Mouse (Mus musculus) ES-Bruce4 (cell line): ENCODE results near the gene Tmem80. TPM values are rescaled to one million over a fixed set of nuclear protein-coding genes. Genes with fewer than 3 reads are reported as not detected.

ENCODE experiments used
- H3K27ac ChIP-seq: 2 replicates; pipeline ENCODE4 v1.5.1; 2012; ENCODE audit warnings: low read length, inconsistent platforms; ENCODE audit not compliant: insufficient read depth
- H3K27me3 ChIP-seq: 2 replicates; pipeline ENCODE4 v1.6.1; 2012; ENCODE audit warnings: mild to moderate bottlenecking, low read length, inconsistent platforms; ENCODE audit not compliant: control insufficient read depth, poor library complexity, insufficient read depth, severe bottlenecking
- H3K36me3 ChIP-seq: 2 replicates; pipeline ENCODE4 v1.6.1; 2012; ENCODE audit warnings: inconsistent platforms, mild to moderate bottlenecking, low read length, moderate library complexity; ENCODE audit not compliant: control insufficient read depth, poor library complexity, insufficient read depth, severe bottlenecking
- H3K4me1 ChIP-seq: one replicate; pipeline ENCODE4 v1.8.1; 2011; ENCODE audit warnings: low read length; ENCODE audit not compliant: control insufficient read depth, insufficient read depth
- H3K4me3 ChIP-seq: 2 replicates; pipeline ENCODE4 v1.5.1; 2011; ENCODE audit warnings: low read depth, mild to moderate bottlenecking, low read length
- H3K9ac ChIP-seq: 2 replicates; pipeline ENCODE4 v1.6.1; 2012; ENCODE audit warnings: low read depth, mild to moderate bottlenecking, inconsistent platforms; ENCODE audit not compliant: poor library complexity, severe bottlenecking
- H3K9me3 ChIP-seq: replicated peaks from 2 replicates; pipeline ENCODE4 v1.6.1; 2012; ENCODE audit warnings: mild to moderate bottlenecking, low read length, inconsistent platforms; ENCODE audit not compliant: control insufficient read depth, poor library complexity, insufficient read depth, severe bottlenecking
- CTCF ChIP-seq: IDR thresholded peaks from one replicate; pipeline ENCODE4 v1.8.1; 2011; ENCODE audit warnings: low read depth, low read length
- EP300 ChIP-seq: IDR thresholded peaks from 2 replicates; pipeline ENCODE4 v1.6.1; 2011; ENCODE audit warnings: low read depth, low read length; ENCODE audit not compliant: insufficient read depth
- POLR2A ChIP-seq: IDR thresholded peaks from one replicate; pipeline ENCODE4 v1.8.1; 2011; ENCODE audit warnings: low read length; ENCODE audit not compliant: insufficient read depth
- polyA plus RNA-seq: library from polyadenylated mRNA; stranded (reverse); fragments of >200 nt; gene quantifications from 2 replicates; pipeline ENCODE4 v1.2.4, GENCODE M21; 2011; ENCODE audit warnings: low read depth; ENCODE audit not compliant: missing spikeins, insufficient read depth, insufficient read length

Tmem80 gene
- polyA plus RNA-seq, 1 experiment: 7.0 TPM

DNA sequence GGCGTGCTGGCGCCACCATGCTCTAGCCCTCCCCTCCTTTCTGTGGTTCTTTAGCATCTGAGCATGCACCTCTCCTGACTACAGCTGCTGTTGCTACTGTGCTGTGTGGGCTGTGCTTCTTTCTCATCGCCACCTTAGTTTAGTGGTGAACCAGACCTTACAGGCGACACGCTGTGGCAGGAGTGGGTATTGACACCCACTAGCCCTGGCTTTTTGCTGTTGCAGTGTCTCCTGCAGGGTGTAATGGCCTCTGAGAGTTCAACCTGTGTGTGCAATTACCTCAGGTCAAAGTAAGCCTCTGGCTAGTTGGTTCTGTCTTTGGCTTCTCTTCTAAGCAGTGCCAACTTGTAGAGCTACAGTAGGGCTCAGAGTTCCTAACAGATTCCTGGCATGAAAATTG lies 11.6 kb upstream of the Tmem80 start:
- H3K9me3 ChIP-seq: no peaks in the 10 kb centered on the region
- H3K36me3 ChIP-seq: peaks cover 52% of the 10 kb centered on the region

DNA sequence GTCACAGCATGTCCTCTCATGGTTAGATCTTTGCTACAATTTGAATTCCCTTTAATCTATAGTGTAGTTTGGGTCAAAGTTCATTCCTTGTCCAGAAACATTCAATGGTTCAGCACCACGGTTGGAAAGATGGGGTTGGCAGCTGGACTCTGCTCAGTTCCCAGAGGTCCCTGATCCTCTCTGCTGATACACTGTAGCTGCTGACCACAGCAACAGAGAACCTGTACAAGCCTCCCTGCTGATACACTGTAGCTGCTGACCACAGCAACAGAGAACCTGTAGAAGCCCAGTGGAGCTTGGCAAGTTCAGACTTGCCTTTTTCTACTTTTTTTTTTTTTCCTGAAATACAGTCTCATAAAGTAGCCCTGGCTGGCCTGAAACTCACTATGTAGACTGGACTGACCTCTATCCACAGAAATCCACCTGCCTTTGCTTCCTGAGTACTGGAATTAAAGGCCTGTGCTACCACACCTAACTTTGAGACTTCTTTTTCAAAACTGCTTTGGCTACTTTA lies 9.9 kb upstream of the Tmem80 start:
- Histone ChIP-seq H3K4me1 (no peaks in the 10 kb centered on the region), H3K27ac (no peak overlapping the region), H3K36me3 (peaks cover 56% of the 10 kb centered on the region), H3K27me3 (no peaks in the 10 kb centered on the region), H3K4me3 (no peak overlapping the region), H3K9me3 (no peaks in the 10 kb centered on the region), H3K9ac (no peak overlapping the region)
- TF ChIP-seq EP300: no peak
- TF ChIP-seq CTCF: no peak
- no peak for TF ChIP-seq POLR2A

More for the DNA sequence above, 11.6 kb upstream of the Tmem80 start:
- Histone ChIP-seq H3K9ac (no peak overlapping the region), H3K4me1 (no peaks in the 10 kb centered on the region), H3K27me3 (no peaks in the 10 kb centered on the region), H3K4me3 (no peak overlapping the region), H3K27ac (no peak overlapping the region)
- TF ChIP-seq POLR2A (no peak), CTCF (peak; percentile 64)

DNA sequence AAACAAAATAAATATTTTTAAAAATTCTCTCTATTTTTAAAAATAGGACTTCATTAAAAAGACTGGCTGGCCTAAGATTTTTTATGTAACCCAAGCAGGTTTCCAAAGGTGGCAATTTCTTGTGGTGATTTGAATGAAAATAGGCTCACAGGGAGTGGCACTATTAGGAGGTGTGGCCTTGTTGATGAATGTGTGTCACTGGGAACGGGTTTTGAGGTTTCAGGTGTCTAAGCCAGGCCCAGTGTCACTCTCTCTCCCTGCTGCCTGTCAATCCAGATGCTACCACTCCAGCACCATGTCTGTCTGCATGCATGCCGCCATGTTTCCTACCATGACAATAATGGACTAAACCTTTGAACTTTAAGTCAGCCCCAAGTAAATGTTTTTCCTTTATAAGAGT lies 8.1 kb upstream of the Tmem80 start:
- no peaks in the 10 kb centered on the region for H3K4me1 ChIP-seq
- H3K27me3 ChIP-seq: no peaks in the 10 kb centered on the region
- no peaks in the 10 kb centered on the region for H3K9me3 ChIP-seq
- no peak overlapping the region for H3K27ac ChIP-seq
- TF ChIP-seq EP300 (no peak), POLR2A (no peak), CTCF (no peak)
- peaks cover 46% of the 10 kb centered on the region for H3K36me3 ChIP-seq
- no peak overlapping the region for H3K9ac ChIP-seq
- no peak overlapping the region for H3K4me3 ChIP-seq

DNA sequence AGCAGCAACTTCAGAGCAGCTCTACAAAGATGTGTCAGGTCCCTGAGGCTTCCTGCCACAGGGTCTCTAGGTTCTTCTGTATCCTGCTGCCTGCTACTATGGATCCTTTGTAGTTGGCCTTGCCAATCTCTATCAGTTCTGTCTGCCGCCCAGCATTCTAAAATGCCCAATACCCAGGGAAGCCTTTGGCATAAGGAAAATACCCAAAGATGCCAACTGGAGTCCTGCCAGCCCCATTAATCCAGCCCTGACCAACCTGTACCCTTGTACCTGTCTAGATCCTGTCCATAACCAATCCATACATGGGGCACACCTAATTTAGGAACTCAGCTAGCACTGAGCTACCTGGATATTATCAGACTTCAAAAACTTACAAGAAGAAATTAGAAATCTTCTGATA lies 2.9 kb upstream of the Tmem80 start:
- no peaks in the 10 kb centered on the region for H3K27me3 ChIP-seq
- H3K27ac ChIP-seq: no peak overlapping the region
- TF ChIP-seq EP300 (no peak), CTCF (no peak), POLR2A (no peak)
- H3K4me1 ChIP-seq: peaks cover 7% of the 10 kb centered on the region
- no peak overlapping the region for H3K4me3 ChIP-seq
- H3K36me3 ChIP-seq: peaks cover 27% of the 10 kb centered on the region
- no peak overlapping the region for H3K9ac ChIP-seq
- no peaks in the 10 kb centered on the region for H3K9me3 ChIP-seq

DNA sequence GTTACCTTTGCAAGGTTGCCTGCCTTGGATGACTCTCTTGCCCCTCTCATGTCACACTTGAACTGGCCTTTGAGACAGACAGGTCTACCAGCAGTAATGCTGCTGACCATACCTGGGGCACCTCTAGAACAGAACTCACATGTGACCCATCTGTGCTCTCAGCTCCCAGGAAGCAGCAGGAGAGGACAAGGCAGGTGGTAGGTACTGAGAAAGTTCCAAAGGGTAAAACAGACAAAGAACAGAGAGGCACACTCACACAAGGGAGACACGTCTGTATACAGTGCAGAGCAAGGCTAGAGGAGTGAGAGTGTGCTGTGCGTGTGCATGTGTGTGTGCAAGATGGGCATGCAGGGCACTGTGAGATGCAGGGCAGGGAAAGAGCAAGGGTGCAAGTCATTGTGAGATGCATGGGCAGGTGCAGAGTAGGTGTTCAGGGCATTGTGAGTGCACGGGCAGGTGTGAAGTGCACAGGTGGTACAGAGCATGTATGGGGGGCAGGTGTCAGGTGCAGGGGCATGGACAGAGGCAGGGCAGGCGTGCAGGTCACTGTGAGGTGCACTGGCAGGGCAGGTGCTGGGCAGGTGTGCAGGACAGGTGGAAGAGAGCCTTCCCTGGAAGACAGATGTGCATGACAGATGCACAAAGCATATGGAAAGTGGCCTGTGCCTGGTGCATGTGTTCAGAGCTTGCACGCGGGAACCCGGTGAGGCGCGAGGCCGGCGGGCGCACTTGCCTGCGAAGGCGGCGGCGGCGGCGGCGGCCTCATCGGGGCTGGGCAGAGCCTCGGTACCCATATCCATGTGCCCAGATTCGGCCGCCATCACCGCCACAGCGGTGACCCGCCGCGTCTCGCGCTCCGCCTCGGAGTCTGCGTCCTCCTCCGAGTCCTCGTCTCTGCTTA lies 743 bp upstream of the Tmem80 start:
- no peaks in the 10 kb centered on the region for H3K9me3 ChIP-seq
- no peak overlapping the region for H3K27ac ChIP-seq
- TF ChIP-seq POLR2A (no peak), EP300 (no peak), CTCF (no peak)
- no peaks in the 10 kb centered on the region for H3K27me3 ChIP-seq
- peak overlapping the region; percentile 89 for H3K4me3 ChIP-seq
- H3K4me1 ChIP-seq: peaks cover 7% of the 10 kb centered on the region
- H3K36me3 ChIP-seq: peaks cover 12% of the 10 kb centered on the region
- H3K9ac ChIP-seq: peak overlapping the region; percentile 92

DNA sequence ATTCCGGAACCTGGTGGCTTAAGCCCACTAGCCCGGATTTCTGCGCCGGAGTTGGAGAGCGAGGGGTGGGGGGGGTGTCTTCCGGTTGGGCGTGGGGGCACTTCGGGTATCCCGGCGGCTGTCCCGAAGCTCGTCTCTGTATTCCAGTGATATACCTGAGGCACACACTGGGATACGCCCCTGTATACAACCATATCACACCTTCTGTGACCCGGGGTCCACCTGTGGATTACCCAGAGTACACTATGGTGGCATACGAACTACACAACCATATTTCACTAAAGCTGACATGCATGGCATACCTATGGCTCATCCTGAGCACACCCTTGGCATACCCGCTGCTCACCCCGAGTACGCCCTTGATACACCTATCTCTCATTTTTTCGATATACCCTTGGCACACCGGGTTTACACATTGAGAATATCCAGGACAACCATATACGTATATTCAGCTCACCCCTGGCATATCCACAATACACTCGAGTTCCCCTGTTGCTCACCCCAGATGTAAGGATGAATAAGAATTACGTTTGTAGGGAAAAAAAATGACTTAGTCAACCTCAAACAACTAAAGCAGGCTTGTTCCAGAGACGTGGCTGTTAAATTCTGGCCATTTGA lies 943 bp downstream of the Tmem80 start:
- Histone ChIP-seq H3K9ac (peak overlapping the region; percentile 92), H3K9me3 (no peaks in the 10 kb centered on the region), H3K27ac (no peak overlapping the region), H3K4me1 (peaks cover 7% of the 10 kb centered on the region), H3K27me3 (no peaks in the 10 kb centered on the region), H3K4me3 (peak overlapping the region; percentile 89), H3K36me3 (0 out of 2 replicates have a peak, but pooled peaks cover 5% of the 10 kb centered on the region)
- TF ChIP-seq EP300: no peak
- no peak for TF ChIP-seq POLR2A
- no peak for TF ChIP-seq CTCF
